Mouse (Mus musculus): ENCODE results near the gene Nr1h2. TPM values are rescaled to one million over a fixed set of nuclear protein-coding genes. Genes with fewer than 3 reads are reported as not detected.

Nr1h2 gene
- total and polyA plus RNA-seq, 3 experiments: 49.7 to 82.3 TPM; not detected in 1

DNA sequence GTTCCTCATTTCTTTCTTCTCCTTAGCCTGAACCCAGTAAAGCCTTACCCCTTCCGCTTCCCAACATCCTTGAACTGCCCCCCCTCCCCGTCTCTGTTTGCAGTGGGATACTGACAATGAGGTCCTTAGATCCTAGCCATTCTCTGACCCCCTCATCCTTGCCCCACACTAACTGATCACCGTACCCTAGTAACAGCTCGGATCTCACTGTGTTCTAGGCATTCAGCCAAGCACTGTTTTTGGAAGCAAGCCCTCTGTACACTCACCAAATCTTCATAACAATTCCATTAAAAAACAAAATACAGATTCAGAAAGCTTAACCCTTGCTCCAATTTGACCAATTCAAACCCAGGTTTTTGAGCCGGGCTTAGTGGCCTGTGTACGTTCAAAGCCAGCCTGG is 40.5 kb upstream of the Nr1h2 start:
- no peak overlapping the region for H3K9ac ChIP-seq (ENCODE audit: control insufficient read depth, low read depth, low read length, poor library complexity, severe bottlenecking)
- H3K9me3 ChIP-seq (replicated peaks; ENCODE audit: insufficient read depth, low read length): no peaks in the 10 kb centered on the region
- no peaks in the 10 kb centered on the region for H3K79me2 ChIP-seq (ENCODE audit: control insufficient read depth, insufficient read depth, low read length, poor library complexity)
- no peaks in the 10 kb centered on the region for H3K4me1 ChIP-seq (ENCODE audit: control insufficient read depth in 1 of 2, insufficient read depth in 2 of 2, low read length in 2 of 2)
- no peak overlapping the region for H3K27ac ChIP-seq (ENCODE audit: control insufficient read depth, low read depth, low read length)
- TF ChIP-seq CTCF (IDR thresholded peaks at IDR 0.05 in 2 of 3, conservative IDR thresholded peaks at IDR 0.05 in 1 of 3; ENCODE audit: control insufficient read depth in 1 of 3, insufficient read depth in 1 of 3, low read depth in 2 of 3, low read length in 3 of 3, poor library complexity in 1 of 3, severe bottlenecking in 1 of 3): no peak
- TF ChIP-seq MAX (IDR thresholded peaks at IDR 0.05; ENCODE audit: low read length): no peak
- DNase-seq (ENCODE audit: low read depth, low spot score): no peak
- no peak overlapping the region for H3K4me3 ChIP-seq (ENCODE audit: control insufficient read depth in 1 of 2, insufficient read depth in 1 of 2, low read depth in 2 of 2, low read length in 2 of 2)
- no peaks in the 10 kb centered on the region for H3K27me3 ChIP-seq (ENCODE audit: control insufficient read depth in 1 of 2, insufficient read depth in 2 of 2, low read length in 2 of 2)
- no peaks in the 10 kb centered on the region for H3K36me3 ChIP-seq (ENCODE audit: control insufficient read depth in 1 of 2, insufficient read depth in 2 of 2, low read length in 2 of 2)

- no peaks in the 10 kb centered on the region for H3K4me1 ChIP-seq (ENCODE audit: control insufficient read depth in 1 of 2, insufficient read depth in 2 of 2, low read length in 2 of 2)
- no peaks in the 10 kb centered on the region for H3K9me3 ChIP-seq (replicated peaks; ENCODE audit: insufficient read depth, low read length)
- H3K79me2 ChIP-seq (ENCODE audit: control insufficient read depth, insufficient read depth, low read length, poor library complexity): no peaks in the 10 kb centered on the region
- H3K27me3 ChIP-seq (ENCODE audit: control insufficient read depth in 1 of 2, insufficient read depth in 2 of 2, low read length in 2 of 2): no peaks in the 10 kb centered on the region
- H3K9ac ChIP-seq (ENCODE audit: control insufficient read depth, low read depth, low read length, poor library complexity, severe bottlenecking): no peak overlapping the region
- no peaks in the 10 kb centered on the region for H3K36me3 ChIP-seq (ENCODE audit: control insufficient read depth in 1 of 2, insufficient read depth in 2 of 2, low read length in 2 of 2)
- TF ChIP-seq BHLHE40 (IDR thresholded peaks at IDR 0.05; ENCODE audit: borderline replicate concordance, low read depth, low read length) (no peak), SMC3 (IDR thresholded peaks at IDR 0.05; ENCODE audit: low read depth, low read length) (no peak), POLR2A (IDR thresholded peaks at IDR 0.05; ENCODE audit: control insufficient read depth in 1 of 2, insufficient read depth in 1 of 2, low read depth in 1 of 2, low read length in 2 of 2, poor library complexity in 1 of 2) (no peak), NELFE (IDR thresholded peaks at IDR 0.05; ENCODE audit: low read depth, low read length) (no peak), POLR2AphosphoS2 (IDR thresholded peaks at IDR 0.05; ENCODE audit: low read length) (no peak), MEF2A (IDR thresholded peaks at IDR 0.05; ENCODE audit: extremely low read depth, insufficient replicate concordance, low read depth, low read length, poor library complexity, severe bottlenecking) (no peak), CTCF (IDR thresholded peaks at IDR 0.05 in 2 of 3, conservative IDR thresholded peaks at IDR 0.05 in 1 of 3; ENCODE audit: control insufficient read depth in 1 of 3, insufficient read depth in 1 of 3, low read depth in 2 of 3, low read length in 3 of 3, poor library complexity in 1 of 3, severe bottlenecking in 1 of 3) (no peak), CHD1 (IDR thresholded peaks at IDR 0.05; ENCODE audit: low read depth, low read length) (no peak)
- H3K4me3 ChIP-seq (ENCODE audit: control insufficient read depth in 1 of 2, insufficient read depth in 1 of 2, low read depth in 2 of 2, low read length in 2 of 2): no peak overlapping the region
- no peak for DNase-seq (ENCODE audit: low read depth, low spot score)
- H3K27ac ChIP-seq (ENCODE audit: control insufficient read depth, low read depth, low read length): no peak overlapping the region
These were observed 40.0 kb upstream of the Nr1h2 start for GRCm38 (mm10) chr7:44593775-44594174.

DNA sequence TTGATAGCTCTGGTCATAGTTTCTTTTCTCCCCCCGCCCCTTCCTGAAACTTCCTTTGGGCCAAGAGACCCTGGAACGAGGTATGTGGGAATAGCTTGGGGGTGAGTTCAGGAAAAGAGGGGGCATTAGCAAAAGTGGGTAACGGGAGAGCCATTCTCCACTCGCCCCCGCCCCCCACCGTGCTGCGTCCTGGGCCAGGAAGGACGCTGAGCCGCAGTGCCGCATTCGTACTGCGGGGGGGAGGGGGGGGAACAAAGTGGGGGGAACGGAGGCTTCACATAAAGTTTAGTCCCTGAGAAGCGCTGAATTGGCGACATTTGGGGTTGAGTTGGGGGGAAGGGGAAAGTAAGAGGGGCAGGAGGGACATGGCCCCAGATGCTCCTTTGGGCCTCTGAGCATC is 39.3 kb upstream of the Nr1h2 start:
- Histone ChIP-seq H3K4me1 (ENCODE audit: control insufficient read depth in 1 of 2, insufficient read depth in 2 of 2, low read length in 2 of 2) (no peaks in the 10 kb centered on the region), H3K9ac (ENCODE audit: control insufficient read depth, low read depth, low read length, poor library complexity, severe bottlenecking) (no peak overlapping the region), H3K4me3 (ENCODE audit: control insufficient read depth in 1 of 2, insufficient read depth in 1 of 2, low read depth in 2 of 2, low read length in 2 of 2) (no peak overlapping the region), H3K27ac (ENCODE audit: control insufficient read depth, low read depth, low read length) (no peak overlapping the region), H3K27me3 (ENCODE audit: control insufficient read depth in 1 of 2, insufficient read depth in 2 of 2, low read length in 2 of 2) (no peaks in the 10 kb centered on the region), H3K9me3 (replicated peaks; ENCODE audit: insufficient read depth, low read length) (no peaks in the 10 kb centered on the region), H3K36me3 (ENCODE audit: control insufficient read depth in 1 of 2, insufficient read depth in 2 of 2, low read length in 2 of 2) (no peaks in the 10 kb centered on the region), H3K79me2 (ENCODE audit: control insufficient read depth, insufficient read depth, low read length, poor library complexity) (no peaks in the 10 kb centered on the region)
- no peak for DNase-seq (ENCODE audit: low read depth, low spot score)
- no peak for TF ChIP-seq TAL1 (IDR thresholded peaks at IDR 0.05; ENCODE audit: low read length)
- no peak for TF ChIP-seq GABPA (IDR thresholded peaks at IDR 0.05; ENCODE audit: low read depth, low read length)
- no peak for TF ChIP-seq RAD21 (IDR thresholded peaks at IDR 0.05; ENCODE audit: low read depth, low read length)
- TF ChIP-seq MYC (IDR thresholded peaks at IDR 0.05; ENCODE audit: low read depth, low read length): no peak
- no peak for TF ChIP-seq GATA1 (IDR thresholded peaks at IDR 0.05; ENCODE audit: low read depth, low read length)
- TF ChIP-seq POLR2AphosphoS5 (IDR thresholded peaks at IDR 0.05; ENCODE audit: borderline replicate concordance, low read depth, low read length): no peak
- TF ChIP-seq MEF2A (IDR thresholded peaks at IDR 0.05; ENCODE audit: extremely low read depth, insufficient replicate concordance, low read depth, low read length, poor library complexity, severe bottlenecking): no peak
- no peak for TF ChIP-seq ELF1 (IDR thresholded peaks at IDR 0.05; ENCODE audit: low read depth, low read length)
- TF ChIP-seq NELFE (IDR thresholded peaks at IDR 0.05; ENCODE audit: low read depth, low read length): no peak

All from MEL (cell line).